ENCODE assay signal across 29 mouse cellular contexts in the genomic region with DNA sequence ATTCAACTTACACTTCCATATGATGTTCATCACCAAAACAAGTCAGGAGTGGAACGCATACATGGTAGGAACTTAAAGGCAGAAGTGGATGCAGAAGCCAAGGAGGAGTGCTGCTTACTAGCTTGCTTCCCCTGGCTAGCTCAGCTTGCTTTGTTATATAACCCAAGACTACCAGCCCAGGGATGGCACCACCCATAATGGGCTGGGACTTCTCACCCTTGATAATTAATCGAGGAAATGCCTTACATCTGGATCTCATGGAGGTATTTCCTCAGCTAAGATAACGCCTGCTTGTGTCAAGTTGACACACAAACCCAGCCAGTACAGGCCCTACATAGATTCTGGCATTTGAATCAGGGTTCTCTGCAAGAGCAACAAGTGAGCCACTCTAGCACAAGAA. TPM values are rescaled to one million over a fixed set of nuclear protein-coding genes. Genes with fewer than 3 reads are reported as not detected.
"Had no signal": no experiment of that assay in that cellular context is flagged by ENCODE, and none has a peak within 500 bp of the region (broad histone marks: within the 10 kb centered on the region; RNA-seq: fewer than 3 reads in every experiment).

No protein-coding gene starts in this region.

- H3K36me3 ChIP-seq: heart, embryonic 13.5 days; heart, embryonic 15.5 days; hindbrain, embryonic 10.5 days; hindbrain, embryonic 12.5 days; intestine, embryonic 15.5 days; kidney, embryonic 15.5 days; limb, embryonic 13.5 days; limb, embryonic 15.5 days; liver, embryonic 12.5 days had no signal

- H3K27ac ChIP-seq: gastrocnemius, adult 2 months; heart, embryonic 13.5 days; heart, embryonic 15.5 days; hindbrain, embryonic 10.5 days; hindbrain, embryonic 12.5 days; hindbrain, embryonic 14.5 days; intestine, embryonic 15.5 days; kidney, embryonic 15.5 days; kidney, postnatal 0 days; layer of hippocampus, adult 2 months; left cerebral cortex, adult 2 months; limb, embryonic 13.5 days; limb, embryonic 15.5 days; liver, embryonic 12.5 days; liver, embryonic 14.5 days had no signal

- H3K27me3 ChIP-seq: heart, embryonic 13.5 days; heart, embryonic 15.5 days; hindbrain, embryonic 12.5 days; intestine, embryonic 15.5 days; kidney, embryonic 15.5 days; limb, embryonic 13.5 days; limb, embryonic 15.5 days; liver, embryonic 12.5 days had no signal

- DNase-seq: gastrocnemius, adult 2 months; gastrocnemius, postnatal 10 days; gastrocnemius, postnatal 25 days; heart, postnatal 14 days; heart, postnatal 36 days; kidney, adult 8-10 months; kidney, postnatal 4 days had no signal

- H3K9ac ChIP-seq: heart, embryonic 13.5 days; heart, embryonic 15.5 days; hindbrain, embryonic 12.5 days; hindbrain, embryonic 14.5 days; intestine, embryonic 15.5 days; kidney, embryonic 15.5 days; limb, embryonic 13.5 days; limb, embryonic 15.5 days; liver, embryonic 12.5 days; liver, embryonic 14.5 days had no signal

- H3K4me1 ChIP-seq: heart, embryonic 13.5 days; heart, embryonic 15.5 days; hindbrain, embryonic 10.5 days; hindbrain, embryonic 12.5 days; intestine, embryonic 15.5 days; kidney, embryonic 15.5 days; limb, embryonic 13.5 days; limb, embryonic 15.5 days; liver, embryonic 12.5 days had no signal

- H3K9me3 ChIP-seq: intestine, embryonic 15.5 days; kidney, embryonic 15.5 days; limb, embryonic 15.5 days had no signal

- H3K4me2 ChIP-seq: heart, embryonic 11.5 days; heart, embryonic 13.5 days; heart, embryonic 15.5 days; hindbrain, embryonic 12.5 days; hindbrain, embryonic 14.5 days; intestine, embryonic 15.5 days; kidney, embryonic 15.5 days; limb, embryonic 13.5 days; limb, embryonic 15.5 days; liver, embryonic 12.5 days had no signal

- H3K4me3 ChIP-seq: gastrocnemius, adult 2 months; heart, embryonic 13.5 days; heart, embryonic 15.5 days; hindbrain, embryonic 10.5 days; hindbrain, embryonic 12.5 days; intestine, embryonic 15.5 days; kidney, embryonic 15.5 days; layer of hippocampus, adult 2 months; left cerebral cortex, adult 2 months; limb, embryonic 13.5 days; limb, embryonic 15.5 days; liver, embryonic 12.5 days had no signal

- ATAC-seq: forebrain, embryonic 16.5 days; hindbrain, embryonic 16.5 days; inflammation-experienced regulatory T-cells, adult 6 months; intestine, embryonic 15.5 days; intestine, postnatal 0 days; liver, embryonic 12.5 days had no signal

RNA-seq across cellular contexts. Expression of a gene that starts 7.4 kb away (rescaled TPM):
- polyA plus RNA-seq: forebrain, embryonic 16.5 days; heart, embryonic 11.5 days; heart, embryonic 13.5 days; heart, embryonic 15.5 days; heart, postnatal 0 days; hindbrain, embryonic 10.5 days; hindbrain, embryonic 12.5 days; hindbrain, embryonic 14.5 days; hindbrain, embryonic 16.5 days; inflammation-experienced regulatory T-cells, adult 6 months; intestine, embryonic 15.5 days; intestine, postnatal 0 days; kidney, embryonic 15.5 days; kidney, postnatal 0 days; limb, embryonic 11.5 days; limb, embryonic 13.5 days; limb, embryonic 15.5 days; liver, adult 2 months; liver, embryonic 12.5 days; liver, embryonic 14.5 days had no signal

RNA-seq across cellular contexts. Expression of a gene that starts 15.1 kb away (rescaled TPM):
- polyA plus RNA-seq: forebrain, embryonic 16.5 days; heart, embryonic 11.5 days; heart, embryonic 13.5 days; heart, embryonic 15.5 days; heart, postnatal 0 days; hindbrain, embryonic 10.5 days; hindbrain, embryonic 12.5 days; hindbrain, embryonic 14.5 days; hindbrain, embryonic 16.5 days; inflammation-experienced regulatory T-cells, adult 6 months; intestine, embryonic 15.5 days; intestine, postnatal 0 days; kidney, embryonic 15.5 days; kidney, postnatal 0 days; limb, embryonic 11.5 days; limb, embryonic 13.5 days; limb, embryonic 15.5 days; liver, adult 2 months; liver, embryonic 12.5 days; liver, embryonic 14.5 days had no signal

RNA-seq across cellular contexts. Expression of a gene that starts 19.1 kb away (rescaled TPM):
- polyA plus RNA-seq: forebrain, embryonic 16.5 days; heart, embryonic 11.5 days; heart, embryonic 13.5 days; heart, embryonic 15.5 days; heart, postnatal 0 days; hindbrain, embryonic 10.5 days; hindbrain, embryonic 12.5 days; hindbrain, embryonic 14.5 days; hindbrain, embryonic 16.5 days; inflammation-experienced regulatory T-cells, adult 6 months; intestine, embryonic 15.5 days; intestine, postnatal 0 days; kidney, embryonic 15.5 days; kidney, postnatal 0 days; limb, embryonic 11.5 days; limb, embryonic 13.5 days; limb, embryonic 15.5 days; liver, adult 2 months; liver, embryonic 12.5 days; liver, embryonic 14.5 days had no signal
